Mouse (Mus musculus) heart, postnatal 36 days (tissue): ENCODE measurements around the gene Herc3. TPM values are rescaled to one million over a fixed set of nuclear protein-coding genes. Genes with fewer than 3 reads are reported as not detected.

Experiments used
- DNase-seq, 2 experiments: peaks; one replicate each; pipeline ENCODE4 v3.0.0; 2021 to 2022
- intact Hi-C: fragments of 180-260 bp; cut with DNase I; formaldehyde crosslinking; loops from one replicate; pipeline ENCODE4 v1.15.1; 2025
- total RNA-seq, 2 experiments: library from RNA; stranded (reverse); gene quantifications; 2 replicates each; pipeline ENCODE4 v1.2.3; 2021

Gene Herc3
- total RNA-seq, 2 experiments from 2014 or later: 28.7 to 61.1 TPM

GRCm38 (mm10) chr6:58912842-58913241 lies 81.6 kb downstream of the Herc3 start:
- DNase-seq: no peak
- intact Hi-C loops: no loop called here

- DNase-seq: no peak
- intact Hi-C loops: no loop called here
These were observed 82.3 kb downstream of the Herc3 start for GRCm38 (mm10) chr6:58913551-58913950.

- no peak for DNase-seq
- intact Hi-C loops: no loop called here
These were observed 82.7 kb downstream of the Herc3 start for GRCm38 (mm10) chr6:58913971-58914370.

- DNase-seq: no peak
- intact Hi-C loops: loop anchor here (5.0 kb wide), 1 partner anchor 41 kb away; no protein-coding TSS in a partner anchor
These were observed 85.2 kb downstream of the Herc3 start for GRCm38 (mm10) chr6:58916498-58916897.

- intact Hi-C loops: loop anchor here (2.0 kb wide), 1 partner anchor 260 kb away; no protein-coding TSS in a partner anchor
These were observed 89.5 kb downstream of the Herc3 start for GRCm38 (mm10) chr6:58920735-58921134.

GRCm38 (mm10) chr6:58921623-58922022 lies 90.4 kb downstream of the Herc3 start:
- DNase-seq: no peak
- intact Hi-C loops: loop anchor here (2.0 kb wide), 1 partner anchor 259 kb away; no protein-coding TSS in a partner anchor

More at GRCm38 (mm10) chr6:58920735-58921134, 89.5 kb downstream of the Herc3 start:
- no peak for DNase-seq

- DNase-seq: no peak
- intact Hi-C loops: no loop called here
These were observed 91.2 kb downstream of the Herc3 start for GRCm38 (mm10) chr6:58922511-58922910.

GRCm38 (mm10) chr6:58927881-58928280 lies 96.6 kb downstream of the Herc3 start:
- intact Hi-C loops: no loop called here
- peak; percentile 45 to 46 for DNase-seq

- intact Hi-C loops: no loop called here
- DNase-seq: peak; percentile 67 to 69
These were observed 98.7 kb downstream of the Herc3 start for GRCm38 (mm10) chr6:58929911-58930431.

GRCm38 (mm10) chr6:58931149-58931548 lies 99.9 kb downstream of the Herc3 start:
- DNase-seq: no peak
- intact Hi-C loops: no loop called here

GRCm38 (mm10) chr6:58932515-58933188 lies 101.4 kb downstream of the Herc3 start:
- DNase-seq: no peak
- intact Hi-C loops: no loop called here

- no peak for DNase-seq
- intact Hi-C loops: no loop called here
These were observed 102.1 kb downstream of the Herc3 start for GRCm38 (mm10) chr6:58933189-58933913.

GRCm38 (mm10) chr6:58934144-58934543 lies 102.9 kb downstream of the Herc3 start:
- intact Hi-C loops: no loop called here
- DNase-seq: no peak

GRCm38 (mm10) chr6:58937726-58938125 lies 106.5 kb downstream of the Herc3 start:
- intact Hi-C loops: no loop called here
- no peak for DNase-seq

GRCm38 (mm10) chr6:58942276-58942675 lies 111.0 kb downstream of the Herc3 start:
- intact Hi-C loops: no loop called here
- DNase-seq: no peak

- DNase-seq: no peak
- intact Hi-C loops: no loop called here
These were observed 112.7 kb downstream of the Herc3 start for GRCm38 (mm10) chr6:58943958-58944357.

- intact Hi-C loops: no loop called here
- DNase-seq: no peak
These were observed 115.0 kb downstream of the Herc3 start for GRCm38 (mm10) chr6:58946246-58946645.

- intact Hi-C loops: no loop called here
These were observed 115.6 kb downstream of the Herc3 start for GRCm38 (mm10) chr6:58946840-58947239.

GRCm38 (mm10) chr6:58950410-58950809 lies 119.1 kb downstream of the Herc3 start:
- no peak for DNase-seq
- intact Hi-C loops: no loop called here

More at GRCm38 (mm10) chr6:58946840-58947239, 115.6 kb downstream of the Herc3 start:
- no peak for DNase-seq

- no peak for DNase-seq
- intact Hi-C loops: no loop called here
These were observed 120.1 kb downstream of the Herc3 start for GRCm38 (mm10) chr6:58951128-58951992.

GRCm38 (mm10) chr6:58960523-58960922 lies 129.3 kb downstream of the Herc3 start:
- DNase-seq: no peak
- intact Hi-C loops: no loop called here
